Mouse (Mus musculus) kidney, adult 11 months (tissue): ENCODE measurements around the gene Dlgap1.
A peak's percentile ranks its signal among the peaks of the same experiment; 100 is the strongest.
"Not testable (repeated sequence)": the region's sequence is repeated elsewhere in the genome, so short reads cannot be mapped to it uniquely, and the experiment has no call there.

Experiments
- DNase-seq: peaks from one replicate; pipeline ENCODE4 v3.0.0; 2022

The Dlgap1 gene

DNA sequence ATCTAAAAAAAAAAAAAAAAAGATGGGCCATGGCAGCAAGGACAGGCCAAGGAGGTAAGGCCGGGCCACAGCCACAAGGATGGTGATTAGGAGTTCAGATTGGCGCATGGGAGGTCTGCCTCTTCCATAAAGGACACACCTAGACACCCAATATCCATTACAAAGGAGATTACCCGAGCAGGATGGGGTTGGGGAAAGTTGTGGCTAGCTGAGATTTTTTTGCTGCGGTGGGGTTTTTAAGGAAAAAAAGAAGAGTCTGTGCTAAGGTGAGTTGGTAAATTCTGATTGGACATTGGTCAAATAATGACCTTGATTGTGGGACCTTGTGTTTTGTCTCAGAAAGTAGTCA is 859.3 kb downstream of the Dlgap1 start:
- DNase-seq: no peak

DNA sequence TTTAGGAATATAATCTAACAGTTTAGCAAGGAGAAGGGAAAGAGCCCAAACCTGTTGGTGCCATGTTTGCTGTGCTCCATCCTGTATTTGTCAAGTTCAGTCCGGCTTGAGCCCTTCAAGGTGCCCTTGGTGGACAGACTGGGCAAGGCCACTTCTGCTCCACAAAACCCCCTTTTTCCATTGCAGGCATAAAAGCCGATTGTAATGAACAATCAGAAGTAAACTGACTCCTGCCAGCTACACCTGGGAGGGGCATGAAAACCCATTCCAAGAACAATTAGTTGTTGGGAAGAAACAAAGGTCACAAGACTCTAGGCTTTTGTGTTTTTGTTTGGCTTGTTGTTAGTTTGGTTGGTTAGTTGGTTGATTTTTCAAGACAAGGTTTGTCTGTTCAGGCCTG is 859.7 kb downstream of the Dlgap1 start:
- DNase-seq: no peak

DNA sequence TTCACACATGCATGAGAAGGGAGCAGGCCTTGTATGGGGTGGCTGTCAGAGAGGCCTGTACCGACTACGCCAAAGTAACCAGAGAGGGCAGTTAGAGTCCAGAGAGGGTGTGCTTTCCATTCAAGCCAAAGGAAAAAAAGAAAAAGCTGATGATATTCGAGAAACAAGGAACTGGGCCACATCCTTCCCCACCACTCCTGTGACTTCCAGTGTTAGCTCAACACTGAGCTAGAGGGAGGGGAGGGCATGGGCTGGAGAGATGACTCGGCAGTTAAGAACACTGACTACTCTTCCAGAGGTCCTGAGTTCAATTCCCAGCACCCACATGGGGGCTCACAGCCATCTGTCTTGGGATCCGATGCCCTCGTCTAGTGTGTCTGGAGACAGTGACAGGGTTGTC is 860.3 kb downstream of the Dlgap1 start:
- no peak for DNase-seq

DNA sequence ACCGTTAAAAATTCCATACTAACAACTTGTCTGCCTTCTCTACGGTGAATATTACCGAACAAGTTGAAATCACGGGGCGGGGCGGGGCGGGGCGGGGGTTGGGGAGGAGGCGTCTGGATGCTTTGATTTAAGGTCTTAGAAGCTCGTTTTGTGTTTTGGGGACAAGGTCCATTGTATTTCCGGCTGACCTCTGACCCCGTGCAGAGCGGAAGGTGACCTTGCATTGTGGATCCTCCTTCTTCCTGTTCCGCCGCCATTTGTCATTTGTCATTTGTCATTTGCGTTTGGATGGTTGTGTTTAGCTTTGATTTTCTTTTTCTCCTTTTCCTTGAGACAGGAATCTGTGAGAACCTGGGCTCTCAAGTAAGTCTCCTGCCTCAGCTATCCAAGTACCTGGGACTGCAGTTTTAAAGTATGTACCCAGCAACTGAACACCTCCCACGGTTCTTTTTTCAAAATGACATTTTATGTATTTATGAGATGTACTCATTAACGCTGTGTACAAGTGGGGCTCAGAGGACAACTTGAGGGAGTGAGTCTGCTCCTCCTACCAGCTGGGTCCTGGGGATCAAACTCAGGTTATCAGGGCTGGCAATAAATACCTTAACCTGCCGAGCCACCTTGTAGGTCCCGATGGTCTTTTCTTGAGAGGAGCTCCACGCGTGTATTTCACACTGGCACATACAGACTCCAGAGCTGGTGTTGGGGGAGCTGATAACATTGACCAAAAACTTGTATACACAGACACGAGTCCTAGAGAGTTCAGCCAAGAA is 861.3 kb downstream of the Dlgap1 start:
- no peak for DNase-seq

DNA sequence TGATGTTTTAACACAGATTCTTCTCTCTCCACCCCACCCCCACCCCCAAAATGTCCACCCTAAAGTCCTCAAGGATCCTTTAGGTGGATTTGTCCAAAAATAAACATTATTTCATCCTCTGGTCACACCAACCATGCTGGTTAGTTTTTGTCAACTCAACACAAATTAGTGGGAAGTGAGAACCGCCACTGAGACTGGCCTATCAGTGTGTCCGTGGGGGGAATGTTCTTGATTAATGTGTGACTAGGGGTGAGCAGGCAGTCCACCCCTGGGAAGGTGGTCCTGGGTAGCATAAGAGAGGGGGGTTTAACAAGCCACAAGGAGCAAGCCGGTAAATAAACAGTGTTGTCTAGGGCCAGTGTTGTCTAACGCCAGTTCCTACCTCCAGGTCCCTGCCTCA is 862.7 kb downstream of the Dlgap1 start:
- no peak for DNase-seq

DNA sequence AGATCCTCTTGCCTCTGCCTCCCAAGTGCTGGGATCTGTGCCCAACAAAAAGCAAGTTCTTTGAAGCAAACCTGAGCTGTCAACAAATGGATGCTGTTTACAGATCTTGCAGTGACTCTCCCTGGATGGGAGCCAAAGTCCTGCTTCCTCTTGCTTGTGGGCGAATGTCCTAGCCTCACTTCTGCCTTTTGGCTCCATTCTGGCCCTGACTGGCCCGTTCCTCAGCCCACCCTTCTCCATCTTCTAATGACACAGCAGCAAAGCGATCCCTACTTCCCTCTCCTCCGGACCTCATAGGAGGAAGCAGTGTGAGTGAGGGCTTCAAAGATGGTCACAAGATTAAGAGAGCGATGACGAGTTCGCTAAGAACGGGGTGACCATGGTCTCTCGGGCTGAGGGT is 863.7 kb downstream of the Dlgap1 start:
- DNase-seq: no peak

DNA sequence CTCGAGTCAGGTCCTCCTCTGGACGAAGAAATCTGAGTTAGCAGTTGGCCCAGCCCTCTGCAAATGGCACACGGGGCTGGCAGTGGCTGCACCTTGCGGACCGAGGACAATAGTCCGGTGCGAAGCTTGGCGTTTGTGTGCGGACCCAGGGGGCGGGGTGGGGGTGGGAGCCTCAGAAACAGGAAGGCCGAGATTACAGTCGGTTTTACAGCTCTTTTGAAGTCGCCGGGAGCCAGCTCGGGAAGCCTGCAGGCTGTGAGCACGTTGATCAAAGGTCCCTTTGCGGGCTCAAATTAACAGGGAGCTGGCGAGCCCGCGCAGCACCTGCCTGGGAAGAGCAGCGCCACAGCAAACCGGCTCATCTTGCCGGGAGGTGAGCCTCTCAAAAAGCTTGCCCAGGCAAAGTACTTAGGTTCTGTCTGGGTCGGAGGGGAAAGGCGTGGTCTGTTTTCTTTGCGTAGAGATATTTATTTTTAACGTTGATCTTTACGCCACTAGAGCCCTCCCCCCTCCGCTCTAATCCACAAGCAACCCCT is 865.6 kb downstream of the Dlgap1 start:
- DNase-seq: peak; percentile 58

DNA sequence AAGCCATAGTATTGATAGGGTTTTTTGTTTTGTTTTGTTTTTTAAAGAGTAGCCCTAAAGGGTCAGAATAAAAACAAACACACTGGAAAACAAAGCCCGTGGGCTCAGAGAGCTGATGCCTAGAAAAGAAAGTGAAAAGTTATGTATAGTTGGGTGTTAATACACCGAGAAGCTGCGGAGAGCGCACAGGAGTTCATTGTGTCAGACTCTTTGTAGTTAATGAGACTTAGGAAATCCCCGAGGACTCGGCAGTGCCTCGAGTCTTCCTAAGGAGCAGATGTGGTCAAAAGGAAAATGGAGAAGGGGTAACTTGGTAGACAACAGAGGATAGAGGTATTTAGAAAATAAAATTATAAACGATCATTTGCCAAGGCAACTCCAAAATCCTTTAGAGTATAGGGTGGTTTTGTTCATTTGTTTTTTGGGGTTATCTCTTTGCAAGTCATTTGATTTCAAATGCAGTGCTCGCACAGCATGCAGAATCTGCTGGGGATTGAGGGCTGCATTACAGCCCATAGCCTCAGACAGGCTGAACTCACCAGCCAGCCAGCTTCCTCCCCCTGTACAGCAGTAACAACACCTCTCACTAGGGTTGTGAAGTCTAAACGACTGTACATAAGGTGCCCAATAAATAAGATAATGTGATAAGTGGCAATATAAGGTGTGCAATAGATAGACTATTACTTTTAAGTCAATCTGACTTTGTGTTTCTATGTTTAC is 866.4 kb downstream of the Dlgap1 start:
- no peak for DNase-seq

DNA sequence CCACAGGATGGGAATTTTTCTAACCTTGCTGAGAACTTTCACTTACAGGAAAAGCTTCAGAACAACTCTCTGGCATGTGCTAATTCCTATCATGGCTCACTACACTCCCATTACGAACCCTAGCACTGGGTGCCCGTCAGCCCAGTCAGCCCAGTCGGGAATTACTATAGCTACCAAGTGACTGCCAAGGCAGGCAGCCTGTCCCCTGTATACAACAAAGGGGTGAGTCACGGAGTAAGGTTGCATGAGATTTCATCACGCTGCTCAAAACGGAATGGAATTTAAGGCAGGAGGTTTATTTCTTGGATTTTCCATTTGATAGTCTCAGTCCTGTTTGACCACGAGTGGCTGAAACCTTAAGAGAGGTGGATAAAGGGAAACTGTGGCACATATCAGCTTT is 867.9 kb downstream of the Dlgap1 start:
- DNase-seq: peak; percentile 23

DNA sequence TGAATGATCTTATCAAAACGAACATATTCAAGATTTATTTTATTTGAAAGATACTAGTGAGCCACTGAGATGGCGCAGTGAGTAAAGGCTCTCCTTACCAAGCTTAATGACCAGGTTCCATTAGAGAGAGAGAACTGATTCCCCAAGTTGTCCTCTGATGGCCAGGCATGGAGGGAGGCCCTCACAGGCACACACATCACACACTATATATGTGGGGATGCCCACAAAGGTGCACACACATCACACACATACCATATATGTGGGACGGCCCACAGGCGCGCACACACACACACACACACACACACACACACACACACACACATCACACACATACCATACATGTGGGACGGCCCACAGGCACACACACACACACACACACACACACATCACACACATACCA is 868.6 kb downstream of the Dlgap1 start:
- DNase-seq: not testable (repeated sequence)

DNA sequence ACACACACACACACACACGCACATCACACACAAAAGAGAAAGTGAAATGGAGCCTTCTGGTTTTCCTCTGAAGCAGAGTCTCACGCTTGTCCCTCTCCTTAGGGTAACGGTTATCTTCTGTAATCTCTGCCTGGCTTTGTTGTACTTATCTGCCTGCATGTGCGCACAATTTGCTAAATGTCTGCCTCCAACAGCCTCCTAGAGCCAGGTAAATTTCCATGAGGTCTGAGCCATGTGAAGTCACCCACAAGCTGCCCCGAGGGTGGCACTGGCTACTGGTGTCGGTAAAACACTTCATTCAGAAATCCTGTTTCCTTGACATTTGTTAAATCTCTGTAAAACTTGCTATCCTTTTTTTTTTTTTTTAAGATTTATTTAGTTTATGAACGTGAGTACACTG is 869.2 kb downstream of the Dlgap1 start:
- DNase-seq: no peak

DNA sequence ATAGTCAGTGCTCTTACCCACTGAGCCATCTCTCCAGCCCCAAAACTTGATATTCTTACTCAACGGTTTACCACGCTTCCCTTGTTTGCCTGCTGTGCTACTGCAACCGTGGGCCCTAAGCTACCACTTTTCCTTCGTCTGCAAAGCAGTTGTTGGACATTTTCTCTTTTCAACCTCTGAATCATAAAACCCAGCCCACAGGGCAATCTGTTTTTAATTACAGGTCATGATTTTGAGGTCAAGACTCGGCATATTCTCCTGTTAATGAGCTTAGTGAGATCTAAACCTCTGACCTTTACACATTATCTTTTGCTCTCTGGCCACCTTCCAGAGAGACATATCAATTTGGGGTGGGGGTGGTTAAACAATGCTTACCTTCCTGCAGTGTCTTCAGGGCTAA is 869.7 kb downstream of the Dlgap1 start:
- DNase-seq: no peak

DNA sequence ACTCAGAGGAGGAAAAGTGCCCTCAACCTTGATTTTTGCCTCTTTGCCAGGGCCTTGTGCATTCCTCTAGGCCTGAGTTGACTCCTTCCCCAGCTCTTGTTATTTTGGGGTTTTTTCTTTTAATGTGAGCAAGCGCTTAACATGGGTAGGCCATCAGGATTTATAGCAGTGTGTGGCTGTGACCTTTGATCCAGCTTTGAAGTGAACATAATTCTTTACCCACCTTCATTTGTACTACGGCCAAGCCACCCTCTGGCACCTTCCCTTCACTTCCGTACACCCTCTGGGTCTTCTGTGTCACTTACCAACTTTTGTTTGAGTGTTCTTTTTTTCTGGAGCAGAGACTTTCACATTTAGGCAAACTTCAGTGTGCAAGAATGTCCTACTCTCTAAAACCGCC is 874.4 kb downstream of the Dlgap1 start:
- DNase-seq: peak; percentile 11

DNA sequence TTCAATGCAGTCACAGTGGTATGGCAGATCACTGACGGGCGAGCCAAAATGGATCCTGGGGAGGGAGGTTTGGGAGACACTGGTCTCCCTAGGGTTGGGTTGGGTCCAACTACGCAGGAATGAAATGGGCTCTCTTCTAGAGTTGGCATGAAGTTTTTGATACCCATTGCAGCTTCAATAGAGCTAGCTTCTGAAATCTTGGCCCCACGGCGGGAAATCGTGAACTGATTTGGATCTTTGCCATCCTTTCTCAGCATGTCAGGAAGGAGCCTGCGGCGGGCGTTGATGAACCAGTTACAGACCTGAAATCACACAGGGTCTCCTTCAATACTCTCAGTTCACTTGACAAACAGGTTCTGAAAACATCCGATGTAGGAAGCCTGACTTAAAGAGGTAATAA is 876.1 kb downstream of the Dlgap1 start:
- DNase-seq: peak; percentile 46

DNA sequence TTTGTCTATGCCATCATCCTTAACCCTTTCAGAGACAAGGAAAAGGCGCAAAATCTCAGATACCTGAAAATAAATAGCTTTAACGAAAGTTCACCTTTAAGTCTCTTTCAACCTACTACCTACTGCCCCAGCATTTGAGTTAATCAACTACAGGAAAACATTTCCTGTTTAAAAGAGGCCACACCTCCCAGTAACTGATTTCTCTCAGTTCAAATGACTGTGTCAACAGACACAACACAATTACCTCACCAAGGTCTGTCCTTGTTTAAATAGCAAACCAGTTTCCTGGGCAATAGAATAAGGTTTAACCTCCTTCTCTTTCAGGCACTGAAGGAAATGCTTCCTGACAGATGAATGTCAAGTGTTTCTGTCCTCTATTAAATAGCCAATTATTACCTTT is 876.7 kb downstream of the Dlgap1 start:
- DNase-seq: peak; percentile 63

DNA sequence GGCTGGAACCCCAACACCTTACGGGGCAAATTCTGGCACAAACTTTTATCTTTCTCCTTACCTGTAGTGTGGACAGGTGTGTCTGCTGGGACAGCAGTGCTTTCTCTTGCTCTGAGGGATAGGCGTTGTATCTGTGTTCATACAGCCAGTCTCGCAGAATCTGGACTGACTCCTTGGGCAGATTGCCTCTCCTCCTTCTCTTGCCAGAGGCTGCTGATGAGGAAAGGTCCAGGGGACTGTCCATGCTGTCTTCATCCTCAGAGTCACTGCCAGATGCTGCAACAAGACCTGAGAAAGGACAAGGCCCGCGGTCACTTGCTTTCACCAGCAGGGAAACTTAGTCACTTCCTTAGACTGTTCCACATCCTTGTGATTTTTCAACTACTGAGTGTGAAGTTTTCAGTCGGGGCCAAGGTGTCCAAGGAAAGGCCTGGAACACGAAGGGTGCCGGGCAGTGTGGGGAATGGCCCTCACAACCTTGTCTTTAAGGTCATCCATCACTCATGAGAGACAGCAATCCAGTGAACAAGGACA is 877.3 kb downstream of the Dlgap1 start:
- peak; percentile 19 for DNase-seq

DNA sequence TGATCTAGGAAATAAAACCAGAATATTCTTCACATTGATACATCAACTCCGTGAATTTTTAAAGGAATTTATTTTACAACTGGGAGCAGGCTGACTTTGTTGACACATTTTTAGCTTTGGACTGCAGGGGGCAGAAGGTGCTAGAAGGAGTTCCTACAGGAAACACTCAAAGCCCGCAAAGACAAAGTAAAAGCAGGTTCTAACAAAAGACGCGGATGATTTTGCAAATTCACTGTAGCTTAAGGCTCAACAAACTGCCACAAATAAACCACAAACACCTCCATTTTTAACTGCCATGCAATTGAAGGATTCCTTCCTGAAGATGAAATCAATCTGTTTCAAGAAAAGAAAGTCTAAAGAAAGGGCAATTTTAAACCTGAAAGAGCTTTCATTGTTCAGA is 878.2 kb downstream of the Dlgap1 start:
- peak; percentile 36 for DNase-seq

DNA sequence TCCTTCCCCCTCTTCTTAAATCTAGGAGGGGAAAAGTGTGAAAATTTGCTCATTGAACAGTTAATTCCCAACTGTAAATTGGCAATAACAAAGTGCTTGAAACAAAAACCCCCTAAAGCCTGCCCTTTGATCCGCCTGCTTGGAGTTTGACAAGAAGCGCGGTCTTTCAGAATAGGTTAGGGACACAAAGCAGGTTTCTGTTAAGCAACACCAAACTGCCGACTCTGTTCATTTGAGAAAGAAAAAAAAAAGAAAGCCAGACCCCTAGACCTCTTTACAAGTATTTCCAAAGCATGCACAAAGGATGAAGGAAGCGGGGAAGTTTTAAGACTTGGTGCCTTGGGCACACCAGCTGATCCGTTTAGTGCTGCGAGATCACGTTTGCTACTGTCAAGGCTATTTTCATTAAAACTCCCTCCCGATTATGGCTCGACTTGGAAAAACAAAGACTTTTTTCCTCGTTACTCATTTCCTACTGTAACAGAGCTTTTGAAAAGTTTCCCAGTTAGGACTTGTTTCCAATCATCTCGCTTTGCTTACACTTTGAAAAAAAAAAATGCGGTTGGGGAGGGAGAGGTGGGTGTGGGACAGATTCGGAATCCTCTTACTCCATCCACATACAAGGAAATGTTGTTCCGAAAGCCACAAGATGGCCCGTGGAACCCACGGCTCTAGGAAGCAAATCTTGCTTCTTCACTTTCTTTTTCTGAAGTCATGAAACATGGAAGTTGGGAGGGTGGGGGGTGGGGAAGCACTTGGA is 879.1 kb downstream of the Dlgap1 start:
- peak; percentile 9 for DNase-seq

DNA sequence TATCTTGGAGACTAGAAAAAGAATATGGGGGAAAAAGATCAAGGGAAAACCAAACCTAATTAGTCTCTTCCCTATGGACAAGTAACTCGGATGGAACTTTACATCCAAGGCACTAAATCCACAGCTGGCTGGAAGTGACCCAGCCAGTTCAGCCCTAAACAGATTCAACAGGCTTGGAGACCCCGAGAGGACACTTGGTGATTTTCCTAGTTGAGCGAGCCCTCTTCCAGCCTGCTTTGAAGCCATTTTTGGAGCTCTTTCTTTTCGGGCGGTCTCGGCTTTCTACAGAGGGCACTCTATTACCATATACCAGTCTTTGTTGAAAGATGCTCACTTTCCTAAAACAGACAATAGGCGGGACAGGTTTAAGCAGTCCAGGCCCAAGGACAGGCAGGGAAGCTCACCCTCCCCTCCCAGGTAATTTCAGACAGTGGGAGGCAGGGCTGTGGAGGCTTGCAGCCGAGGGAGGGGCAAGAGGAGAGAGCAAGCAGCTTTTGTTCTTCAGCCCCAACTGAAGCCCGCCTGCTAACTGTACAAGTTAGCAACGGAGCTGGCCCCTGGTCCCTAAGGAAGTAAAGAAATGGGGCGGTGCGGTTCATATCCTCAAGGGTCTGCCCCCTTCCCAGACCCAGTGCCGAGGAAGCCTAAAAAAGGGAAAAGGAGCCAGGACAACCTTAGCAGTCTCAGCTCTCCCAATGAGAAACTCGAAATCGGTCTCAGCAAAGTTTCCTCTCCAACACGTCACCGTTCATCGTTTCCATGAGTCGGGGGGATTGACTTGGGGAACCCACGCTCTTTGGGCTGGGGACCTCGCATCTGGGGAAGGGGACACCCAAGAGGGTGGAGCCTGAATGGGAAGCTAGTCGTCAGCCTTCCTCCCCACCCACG is 879.9 kb downstream of the Dlgap1 start:
- DNase-seq: peak; percentile 49

DNA sequence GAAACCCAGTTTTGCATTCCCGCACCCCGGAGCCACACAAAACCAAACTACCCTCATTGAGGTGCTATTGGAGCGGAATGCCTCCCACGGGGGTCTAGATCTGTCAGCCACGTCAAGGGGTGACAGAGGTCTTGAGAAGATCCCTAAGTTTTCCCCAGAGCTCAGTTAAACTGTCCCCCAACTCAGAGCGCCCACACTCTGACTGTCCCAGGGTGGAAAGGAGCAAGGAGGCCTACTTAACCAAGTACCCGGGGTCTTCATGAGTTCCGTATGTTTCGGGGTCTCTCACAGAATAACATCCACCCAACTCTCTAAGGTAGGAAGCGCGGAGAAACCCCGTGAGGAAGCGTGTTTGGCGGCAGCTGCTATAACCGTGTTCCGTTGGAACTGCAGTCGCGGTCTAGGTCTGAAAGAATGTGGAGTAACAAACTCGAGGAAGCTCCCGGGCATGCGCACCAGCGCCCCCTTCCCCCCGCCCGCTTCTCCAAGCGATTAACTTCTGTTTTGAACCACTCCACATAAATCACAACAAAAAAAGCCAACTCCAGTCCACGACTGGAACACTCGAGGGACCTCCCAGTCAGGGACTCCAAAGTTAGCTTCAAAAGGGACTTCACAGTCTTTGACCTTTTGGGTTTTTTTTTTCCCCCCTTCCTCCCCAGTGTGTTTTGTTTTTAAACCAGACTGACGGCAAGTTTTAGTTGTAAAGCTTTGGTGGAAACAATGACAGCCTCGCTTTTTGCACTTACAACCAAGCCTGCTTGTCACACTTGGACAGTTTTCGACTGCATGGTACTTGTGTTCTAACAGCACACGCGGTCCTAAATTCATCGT is 880.7 kb downstream of the Dlgap1 start:
- DNase-seq: peak; percentile 94

DNA sequence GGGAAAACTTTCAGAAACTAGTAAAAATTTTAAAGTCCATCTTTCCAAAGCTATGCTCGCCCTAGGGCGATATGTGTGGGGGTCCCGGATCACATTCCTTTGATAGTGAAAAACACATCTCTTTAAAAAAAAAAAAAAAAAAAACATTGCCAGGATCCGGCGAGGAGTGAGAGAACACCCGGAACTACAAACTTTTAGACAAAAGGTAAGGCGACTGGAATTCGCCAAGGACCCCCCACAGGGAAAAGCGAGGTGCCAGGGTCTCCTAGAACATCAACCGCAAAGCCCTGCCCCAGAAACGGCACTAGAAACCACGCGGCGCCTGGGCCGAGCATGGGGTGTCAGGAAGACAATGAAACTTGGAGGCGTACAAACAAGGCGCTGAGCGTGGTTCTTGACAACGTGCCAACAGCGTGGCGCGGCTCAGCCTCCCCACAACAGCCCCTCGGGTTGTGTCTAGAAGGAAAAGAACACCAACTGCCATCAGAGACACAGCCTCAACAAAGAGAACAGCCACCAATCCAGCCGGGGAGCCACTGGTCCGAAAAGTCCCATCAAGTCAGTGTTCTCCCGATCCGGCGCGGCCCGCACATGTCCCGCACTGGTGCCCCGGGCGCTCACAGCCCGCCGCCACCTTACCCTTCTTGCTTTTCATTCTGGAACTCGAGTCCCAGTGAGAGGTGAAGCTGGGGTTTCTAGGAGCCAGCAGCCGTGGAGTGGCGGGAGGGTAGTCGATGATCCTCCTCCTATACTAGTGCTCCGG is 881.5 kb downstream of the Dlgap1 start:
- peak; percentile 51 for DNase-seq
